Mouse (Mus musculus): ENCODE data around the gene Qpctl.

Qpctl gene

GRCm38 (mm10) chr7:19092381-19093173 lies 56.5 kb downstream of the Qpctl start:
- DNase-seq (ENCODE audit: extremely low spot score, low read depth, low spot score) = no peak

- no peak for DNase-seq (ENCODE audit: extremely low spot score, low read depth, low spot score)
These were observed 57.2 kb downstream of the Qpctl start for GRCm38 (mm10) chr7:19091913-19092312.
